Mouse (Mus musculus) liver, embryonic 14.5 days (tissue): ENCODE results near the gene Tbx2.

Experiments
- CTCF ChIP-seq: IDR thresholded peaks from 2 replicates; pipeline ENCODE4 v1.5.1; 2016; ENCODE audit warnings: antibody characterized with exemption, low read depth, control low read depth
- EP300 ChIP-seq: IDR thresholded peaks from 2 replicates; pipeline ENCODE4 v1.6.1; 2016; ENCODE audit warnings: antibody characterized with exemption, low read depth

- no peak for TF ChIP-seq CTCF
- no peak for TF ChIP-seq EP300
Observed at GRCm38 (mm10) chr11:85832231-85832924, at the start of gene Tbx2.
